Mouse (Mus musculus) hindbrain, postnatal 0 days (tissue): ENCODE data around the gene Khdrbs1. TPM values are rescaled to one million over a fixed set of nuclear protein-coding genes. Genes with fewer than 3 reads are reported as not detected.

ENCODE experiments used
- ATAC-seq: fragments of 200-750 bp; cut with Nextera tagmentation; 2 replicates; pipeline ENCODE4 v1.8.0; 2017; ENCODE audit warnings: mild to moderate bottlenecking, moderate TSS enrichment, moderate library complexity
- DNase-seq: peaks from one replicate; pipeline ENCODE4 v3.0.0-alpha.2; 2015; ENCODE audit warnings: low spot score
- H3K27ac ChIP-seq: fragments of 300-500 bp; sonication (generic); 2 replicates; pipeline ENCODE4 v1.5.1; 2014; ENCODE audit warnings: mild to moderate bottlenecking
- H3K27me3 ChIP-seq: fragments of 300-500 bp; sonication (generic); 2 replicates; pipeline ENCODE4 v1.6.1; 2014; ENCODE audit warnings: low read length, mixed read lengths; ENCODE audit not compliant: insufficient read depth
- H3K36me3 ChIP-seq: fragments of 300-500 bp; sonication (generic); 2 replicates; pipeline ENCODE4 v1.6.1; 2014; ENCODE audit warnings: low read length, mixed read lengths; ENCODE audit not compliant: insufficient read depth
- H3K4me1 ChIP-seq: fragments of 300-500 bp; sonication (generic); 2 replicates; pipeline ENCODE4 v1.6.1; 2014; ENCODE audit warnings: antibody characterized with exemption, low read length, mixed read lengths; ENCODE audit not compliant: insufficient read depth
- H3K4me2 ChIP-seq: fragments of 300-500 bp; sonication (generic); 2 replicates; pipeline ENCODE4 v1.6.1; 2014; ENCODE audit warnings: low read depth, mild to moderate bottlenecking, low read length, moderate library complexity, mixed read lengths
- H3K4me3 ChIP-seq: fragments of 300-500 bp; sonication (generic); 2 replicates; pipeline ENCODE4 v1.5.1; 2014; ENCODE audit warnings: low read length
- H3K9ac ChIP-seq: fragments of 300-500 bp; sonication (generic); replicated peaks from 2 replicates; pipeline ENCODE4 v1.6.1; 2014; ENCODE audit warnings: mild to moderate bottlenecking, low read length, moderate library complexity, mixed read lengths
- H3K9me3 ChIP-seq: fragments of 300-500 bp; sonication (generic); 2 replicates; pipeline ENCODE4 v1.6.1; 2016; ENCODE audit warnings: low read length, mixed read lengths
- CTCF ChIP-seq: IDR thresholded peaks from 2 replicates; pipeline ENCODE4 v1.5.1; 2016; ENCODE audit warnings: antibody characterized with exemption, control low read depth, low read depth
- WGBS: fragments of 180-500 bp; shearing (Covaris S2); extraction: QIAGEN DNeasy Blood & Tissue Kit; methylation state at CpG from one replicate; pipeline ENCODE4 v1.1.7; 2014; 5-methylcytosine and 5-hydroxymethylcytosine counted together
- microRNA-seq, 2 experiments: library from miRNA; unstranded; fragments of <30 nt; microRNA quantifications; one replicate each; pipeline ENCODE4; 2016
- polyA plus RNA-seq: library from polyadenylated mRNA; unstranded; fragments of >200 nt; fragmentation: Nextera tagmentation; extraction: Ambion mirVana; gene quantifications from 2 replicates; pipeline ENCODE4 v1.2.1, GENCODE M21; 2015
- total RNA-seq: library from RNA; depleted of rRNA; stranded (reverse); fragments of >200 nt; gene quantifications from 2 replicates; pipeline ENCODE4 v1.2.3, GENCODE M21; 2014; rRNA removed

Khdrbs1 gene
- total and polyA plus RNA-seq, 2 experiments from 2014 or later: 75.1 to 86.5 TPM

- H3K4me1 ChIP-seq: no peaks in the 10 kb centered on the region
- peaks cover 37% of the 10 kb centered on the region for H3K36me3 ChIP-seq
Measured at GRCm38 (mm10) chr4:129662255-129662813, 79.8 kb downstream of the Khdrbs1 start.

DNA sequence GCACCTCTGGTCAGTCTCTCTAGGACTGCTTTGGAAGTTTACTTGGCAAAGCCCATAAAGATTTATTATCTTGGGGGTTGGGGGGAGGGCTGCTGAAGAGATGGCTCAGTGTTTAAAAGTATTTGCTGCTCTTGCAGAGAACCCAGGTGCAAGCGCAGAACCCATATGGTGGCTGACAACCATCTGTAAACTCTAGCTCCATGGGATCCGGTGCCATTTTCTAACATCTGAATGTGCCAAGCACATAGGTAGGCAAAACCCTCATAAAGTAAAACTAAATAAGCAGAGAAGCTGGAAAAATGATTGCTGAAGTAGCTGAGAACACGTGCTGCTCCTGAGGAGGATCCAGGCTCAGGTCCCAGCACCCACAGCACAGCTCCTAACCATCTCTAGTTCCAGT is 80.5 kb downstream of the Khdrbs1 start:
- no peaks in the 10 kb centered on the region for H3K9me3 ChIP-seq
- ATAC-seq (no peak), DNase-seq (no peak)
- H3K4me2 ChIP-seq: no peak overlapping the region
- no peak overlapping the region for H3K4me3 ChIP-seq
- WGBS: 83% methylated on average over 3 of the region's 3 CpGs
- peaks cover 41% of the 10 kb centered on the region for H3K36me3 ChIP-seq
- no peaks in the 10 kb centered on the region for H3K4me1 ChIP-seq
- no peaks in the 10 kb centered on the region for H3K27me3 ChIP-seq
- H3K27ac ChIP-seq: no peak overlapping the region
- no peak for TF ChIP-seq CTCF
- H3K9ac ChIP-seq: no peak overlapping the region

More at GRCm38 (mm10) chr4:129662255-129662813, 79.8 kb downstream of the Khdrbs1 start:
- no peaks in the 10 kb centered on the region for H3K27me3 ChIP-seq
- H3K4me2 ChIP-seq: no peak overlapping the region
- no peaks in the 10 kb centered on the region for H3K9me3 ChIP-seq
- 82% methylated on average over 3 of the region's 3 CpGs for WGBS
- no peak overlapping the region for H3K27ac ChIP-seq
- no peak for TF ChIP-seq CTCF
- no peak overlapping the region for H3K9ac ChIP-seq
- DNase-seq (no peak), ATAC-seq (no peak)
- H3K4me3 ChIP-seq: no peak overlapping the region

GRCm38 (mm10) chr4:129654770-129655169 is 87.3 kb downstream of the Khdrbs1 start:
- 92% methylated on average over 14 of the region's 14 CpGs for WGBS
- peaks cover 87% of the 10 kb centered on the region for H3K36me3 ChIP-seq
- TF ChIP-seq CTCF: no peak

More at GRCm38 (mm10) chr4:129654770-129655169, 87.3 kb downstream of the Khdrbs1 start:
- H3K27me3 ChIP-seq: no peaks in the 10 kb centered on the region
- no peaks in the 10 kb centered on the region for H3K9me3 ChIP-seq
- H3K4me1 ChIP-seq: no peaks in the 10 kb centered on the region
- no peak overlapping the region for H3K27ac ChIP-seq
- H3K9ac ChIP-seq: no peak overlapping the region
- DNase-seq (no peak), ATAC-seq (no peak)
- no peak overlapping the region for H3K4me3 ChIP-seq
- no peak overlapping the region for H3K4me2 ChIP-seq

Small RNA genes within 50 kb of the gene (microRNA-seq; reads per million reads assigned to microRNA genes)
- 0 reads per million in 2 experiments for gene Gm28017
- 0.36 to 0.71 reads per million in 2 experiments for gene Mir7016

Other genes starting within 250 kb of the Khdrbs1 start
- gene Marcksl1, start 228.7 kb downstream of the Khdrbs1 start, total RNA-seq: 1,438 and 1,538 TPM in 2 replicates
- 1,583 and 1,620 TPM in 2 replicates for gene Marcksl1, start 228.7 kb downstream of the Khdrbs1 start, polyA plus RNA-seq
- 20.7 and 38.0 TPM in 2 replicates for gene Hdac1, start 199.6 kb downstream of the Khdrbs1 start, total RNA-seq
- gene Hdac1, start 199.6 kb downstream of the Khdrbs1 start, polyA plus RNA-seq: 56.6 and 62.1 TPM in 2 replicates
- gene Lck, start 168.7 kb downstream of the Khdrbs1 start, total RNA-seq: 10.1 and 12.5 TPM in 2 replicates
- 12.2 and 13.0 TPM in 2 replicates for gene Lck, start 168.7 kb downstream of the Khdrbs1 start, polyA plus RNA-seq
- gene Fam167b, start 163.8 kb downstream of the Khdrbs1 start, total RNA-seq: not detected in 2 replicates
- 0.33 and 0.48 TPM in 2 replicates for gene Fam167b, start 163.8 kb downstream of the Khdrbs1 start, polyA plus RNA-seq
- 364 and 401 TPM in 2 replicates for gene Eif3i, start 141.7 kb downstream of the Khdrbs1 start, total RNA-seq
- 231 and 233 TPM in 2 replicates for gene Eif3i, start 141.7 kb downstream of the Khdrbs1 start, polyA plus RNA-seq
- gene Tmem234, start 141.6 kb downstream of the Khdrbs1 start, total RNA-seq: 150 and 182 TPM in 2 replicates
- gene Tmem234, start 141.6 kb downstream of the Khdrbs1 start, polyA plus RNA-seq: 216 and 221 TPM in 2 replicates
- not detected in 2 replicates for gene Dcdc2b, start 128.0 kb downstream of the Khdrbs1 start, total RNA-seq
- gene Dcdc2b, start 128.0 kb downstream of the Khdrbs1 start, polyA plus RNA-seq: 4.1 TPM in 2 replicates
- gene Iqcc, start 123.2 kb downstream of the Khdrbs1 start, total RNA-seq: 11.2 and 12.0 TPM in 2 replicates
- gene Iqcc, start 123.2 kb downstream of the Khdrbs1 start, polyA plus RNA-seq: 21.0 and 21.1 TPM in 2 replicates
- 55.0 and 77.7 TPM in 2 replicates for gene Ccdc28b, start 118.4 kb downstream of the Khdrbs1 start, total RNA-seq
- gene Ccdc28b, start 118.4 kb downstream of the Khdrbs1 start, polyA plus RNA-seq: 150 and 157 TPM in 2 replicates
- gene Txlna, start 101.2 kb downstream of the Khdrbs1 start, total RNA-seq: 31.6 and 32.2 TPM in 2 replicates
- gene Txlna, start 101.2 kb downstream of the Khdrbs1 start, polyA plus RNA-seq: 29.3 and 29.5 TPM in 2 replicates
- 61.6 and 61.8 TPM in 2 replicates for gene Kpna6, start 69.5 kb downstream of the Khdrbs1 start, total RNA-seq
- gene Kpna6, start 69.5 kb downstream of the Khdrbs1 start, polyA plus RNA-seq: 11.6 and 13.0 TPM in 2 replicates
- 23.8 and 25.2 TPM in 2 replicates for gene Tmem39b, start 45.5 kb downstream of the Khdrbs1 start, total RNA-seq
- gene Tmem39b, start 45.5 kb downstream of the Khdrbs1 start, polyA plus RNA-seq: 10.5 and 12.1 TPM in 2 replicates
- 83.5 and 91.7 TPM in 2 replicates for gene Ptp4a2, start 68.9 kb upstream of the Khdrbs1 start, total RNA-seq
- 243 and 254 TPM in 2 replicates for gene Ptp4a2, start 68.9 kb upstream of the Khdrbs1 start, polyA plus RNA-seq
- 0.37 TPM in 1 of 2 replicates, not detected in the other for gene Spocd1, start 186.9 kb upstream of the Khdrbs1 start, total RNA-seq
- gene Spocd1, start 186.9 kb upstream of the Khdrbs1 start, polyA plus RNA-seq: 0.08 TPM in 2 replicates
- 306 and 313 TPM in 2 replicates for gene Adgrb2, start 242.6 kb upstream of the Khdrbs1 start, total RNA-seq
- gene Adgrb2, start 242.6 kb upstream of the Khdrbs1 start, polyA plus RNA-seq: 14.3 and 15.9 TPM in 2 replicates